Mouse (Mus musculus): ENCODE results near the gene Stra6.

The Stra6 gene

DNA sequence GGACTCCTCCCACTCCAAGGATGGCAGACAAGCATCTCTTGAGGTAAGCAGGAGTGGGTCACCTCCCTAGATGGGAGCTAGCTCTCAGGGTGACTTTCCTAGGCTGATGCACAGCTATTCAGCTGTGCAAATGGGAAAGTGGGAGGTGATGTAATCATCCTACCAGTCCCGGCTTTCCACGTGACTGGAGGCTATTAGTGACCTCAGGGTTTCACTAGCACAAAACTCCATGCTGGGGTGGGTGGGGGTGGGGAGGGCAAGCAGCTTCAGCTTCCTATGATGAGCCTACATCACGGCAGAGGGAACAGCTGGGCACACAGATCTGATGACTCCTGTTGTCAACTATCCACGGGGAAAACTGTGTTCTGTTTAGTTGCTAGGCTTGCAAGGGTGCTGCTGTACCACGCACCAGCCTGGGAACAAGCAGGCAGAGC, 111.2 kb downstream of the Stra6 start:
- DNase-seq: no peak

GRCm38 (mm10) chr9:58175745-58176487, 112.3 kb downstream of the Stra6 start:
- no peak for DNase-seq

DNA sequence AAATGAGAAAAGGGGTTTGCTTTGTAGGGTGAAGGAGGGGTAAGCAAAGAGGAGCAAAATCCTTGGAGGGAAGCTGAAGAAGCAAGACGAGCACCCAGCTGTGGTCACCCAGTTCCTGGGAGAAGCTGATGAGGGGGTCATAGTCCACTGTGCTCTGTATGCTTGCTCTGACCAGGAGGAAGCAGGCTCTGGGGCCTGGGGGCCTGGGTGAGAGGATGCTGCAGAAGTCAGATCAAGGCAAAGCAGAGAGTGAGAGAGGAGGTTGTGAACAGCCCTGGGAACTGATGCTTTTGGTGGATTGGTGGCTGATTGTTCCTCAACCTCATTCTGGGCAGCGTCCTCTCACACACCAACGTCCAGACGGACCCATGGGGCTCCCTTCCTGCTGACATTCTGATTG, 113.6 kb downstream of the Stra6 start:
- no peak for DNase-seq

DNA sequence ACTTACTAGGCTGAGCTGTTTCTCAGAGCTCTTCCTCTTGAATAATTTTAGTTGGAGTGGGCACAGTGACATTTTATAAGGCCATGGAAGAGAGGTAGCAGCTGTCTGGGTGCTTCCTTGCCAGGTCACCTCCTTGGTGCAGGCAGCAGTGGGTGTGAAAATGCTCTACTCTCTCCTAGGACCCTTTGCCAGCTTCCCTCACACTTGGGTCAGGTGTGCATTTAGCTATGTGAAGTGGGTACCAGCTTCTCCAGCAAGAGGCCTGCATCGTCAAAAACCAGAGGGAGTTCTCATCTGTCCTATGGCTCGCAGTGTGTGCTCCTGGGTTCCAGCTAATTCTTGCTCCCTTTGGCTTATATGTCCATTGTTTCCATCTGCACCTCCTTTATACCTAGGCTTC, 115.8 kb downstream of the Stra6 start:
- no peak for DNase-seq

DNA sequence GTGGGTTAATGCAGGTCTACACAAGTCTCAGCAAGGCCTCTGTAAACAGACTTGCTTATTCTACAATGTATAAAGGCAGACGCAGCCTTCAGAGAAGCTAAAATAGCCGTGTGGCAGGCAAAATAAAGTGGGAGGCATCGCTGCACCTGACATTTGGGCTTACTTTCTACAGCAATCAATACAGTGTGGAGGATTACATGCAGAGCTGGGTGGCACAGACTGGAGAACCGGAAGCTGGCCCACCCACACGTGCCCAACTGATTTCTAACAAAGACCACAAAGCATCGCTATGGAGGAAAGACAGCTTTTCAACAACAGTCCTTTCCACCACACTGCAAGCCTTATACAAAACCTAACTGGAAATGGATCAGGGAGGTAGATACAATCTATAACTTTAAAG, 120.9 kb downstream of the Stra6 start:
- no peak for DNase-seq

GRCm38 (mm10) chr9:58194222-58194621, 130.6 kb downstream of the Stra6 start:
- DNase-seq: no peak

GRCm38 (mm10) chr9:58195671-58196070, 132.1 kb downstream of the Stra6 start:
- no peak for DNase-seq

DNA sequence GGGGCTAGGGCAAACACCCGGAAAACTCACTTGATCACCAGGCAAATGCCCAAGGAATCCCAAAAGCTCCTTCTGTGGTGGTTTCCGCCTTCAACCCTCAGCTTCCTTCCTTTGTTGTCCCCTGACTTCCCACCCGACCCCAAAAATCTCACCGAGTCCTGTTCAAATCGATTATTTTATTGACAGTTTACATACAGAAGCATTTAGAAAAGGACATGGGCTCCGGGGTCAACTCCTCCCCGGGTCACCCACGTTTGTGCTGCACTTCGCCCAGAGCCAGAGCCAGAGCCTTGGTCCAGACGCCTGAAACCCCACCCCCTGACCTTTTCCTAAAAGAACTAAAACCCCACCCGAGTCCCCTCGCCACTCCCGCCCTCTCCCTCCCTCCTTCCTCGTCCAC, 132.6 kb downstream of the Stra6 start:
- no peak for DNase-seq

- peak in 1 of 2 experiments; percentile 31 for DNase-seq
Measured at GRCm38 (mm10) chr9:58196610-58197567, 133.3 kb downstream of the Stra6 start.

DNA sequence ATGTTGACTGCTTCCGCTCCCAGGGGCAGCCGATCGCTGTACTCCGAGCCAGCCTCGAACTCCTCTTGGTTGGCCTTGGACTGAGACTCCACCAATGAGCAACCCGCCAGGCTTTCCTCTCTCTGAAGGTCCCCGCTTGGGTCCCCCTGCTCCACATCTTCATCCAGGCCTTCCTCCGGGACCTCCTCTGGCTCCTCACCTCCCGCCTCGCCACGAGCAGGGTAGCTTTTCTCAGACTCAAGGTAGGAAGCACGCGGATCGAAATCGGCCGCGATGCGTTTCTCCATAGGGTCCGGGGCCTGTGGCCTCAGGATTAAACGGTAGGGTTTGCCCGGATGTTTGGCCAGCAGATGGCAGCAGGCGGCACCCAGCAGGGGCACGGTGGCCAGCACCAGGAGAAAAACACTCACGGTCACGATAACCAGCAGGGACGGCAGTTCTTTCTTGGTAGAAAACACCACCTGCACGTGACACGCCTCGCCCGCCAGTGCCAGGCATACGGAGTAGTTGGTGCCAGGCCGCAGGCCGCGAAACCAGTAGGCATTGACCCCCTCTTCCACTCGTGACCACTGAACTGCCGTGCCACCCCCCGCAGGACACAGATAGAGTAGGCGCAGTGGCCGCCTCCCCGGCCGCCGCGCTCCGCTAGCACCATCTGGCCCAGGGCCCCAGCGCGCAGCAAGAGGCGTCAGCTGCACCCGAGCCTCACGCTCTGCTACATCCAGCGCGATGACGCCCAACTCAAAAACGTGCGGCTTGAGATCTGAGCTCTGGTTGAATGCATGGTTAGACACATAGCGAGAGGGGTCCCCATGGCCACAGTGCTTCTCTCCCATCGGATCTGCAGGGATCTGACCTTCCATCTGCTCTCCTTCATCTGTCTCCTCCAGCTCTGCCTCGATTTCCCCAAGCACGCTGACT, 134.5 kb downstream of the Stra6 start:
- DNase-seq: peak; percentile 76 to 77

- DNase-seq: peak; percentile 60 to 65
Measured at GRCm38 (mm10) chr9:58198801-58199371, 135.3 kb downstream of the Stra6 start.

GRCm38 (mm10) chr9:58199381-58200269, 136.0 kb downstream of the Stra6 start:
- peak in 1 of 2 experiments; percentile 44 for DNase-seq

GRCm38 (mm10) chr9:58200270-58201090, 136.9 kb downstream of the Stra6 start:
- no peak for DNase-seq

- DNase-seq: peak in 1 of 2 experiments; percentile 23
Measured at GRCm38 (mm10) chr9:58201091-58201842, 137.7 kb downstream of the Stra6 start.

- DNase-seq: peak in 1 of 2 experiments; percentile 23
Measured at GRCm38 (mm10) chr9:58201861-58202549, 138.4 kb downstream of the Stra6 start.

DNA sequence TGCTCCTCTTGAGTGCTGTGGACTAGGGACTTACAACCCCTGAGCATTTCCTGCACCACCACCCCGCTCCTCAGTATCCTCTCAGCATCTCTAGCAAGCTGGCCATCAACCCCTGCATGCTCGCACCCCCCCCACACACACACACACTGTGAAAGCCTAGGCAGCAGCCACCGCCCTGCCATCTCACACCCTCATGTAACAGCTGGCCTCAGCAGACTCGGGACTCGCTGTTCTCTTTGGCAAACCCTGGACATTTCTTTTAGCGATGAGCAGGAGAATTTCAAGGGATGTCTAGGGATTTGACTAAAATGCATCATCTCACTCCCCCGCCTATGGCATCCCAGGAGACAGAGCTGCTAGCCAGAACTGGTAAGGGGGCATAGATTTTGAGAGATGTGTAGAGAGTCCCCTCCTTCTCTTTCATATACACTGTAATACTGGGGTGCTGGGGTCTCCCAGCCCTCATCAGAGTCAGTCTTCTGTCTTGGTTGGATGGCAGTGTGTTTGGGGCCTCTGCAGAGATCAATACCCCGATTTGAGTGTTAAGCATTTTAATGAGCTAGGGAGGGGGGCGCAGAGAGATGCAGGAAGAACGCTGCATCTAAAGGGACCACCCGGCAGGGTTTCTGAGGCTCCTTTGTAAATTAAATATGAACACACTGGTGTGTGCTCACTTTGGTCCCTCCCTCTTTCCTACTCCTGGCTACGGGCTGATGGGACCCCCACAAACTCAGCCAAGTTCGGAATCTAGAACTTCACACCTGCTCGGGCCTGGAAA, 139.3 kb downstream of the Stra6 start:
- no peak for DNase-seq

Measured in B cell, adult 2 months (primary cell).